Mouse (Mus musculus): ENCODE results near the gene Nfil3. TPM values are rescaled to one million over a fixed set of nuclear protein-coding genes. Genes with fewer than 3 reads are reported as not detected.

Nfil3 gene
- polyA plus RNA-seq (2012; rRNA removed), result 4.0 and 4.2 TPM in 2 replicates

- H3K36me3 ChIP-seq (ENCODE audit: control insufficient read depth, insufficient read depth, low read length), result no peaks in the 10 kb centered on the region
- no peaks in the 10 kb centered on the region for H3K27me3 ChIP-seq (replicated peaks; ENCODE audit: control insufficient read depth, insufficient read depth, low read length)
- peak; percentile 88 for DNase-seq
- peak within 1 kb of the TSS; percentile 77 for H3K4me3 ChIP-seq (ENCODE audit: insufficient read depth, low read depth, low read length)
- peak; percentile 16 for TF ChIP-seq POLR2A (IDR thresholded peaks at IDR 0.05; ENCODE audit: low read depth, low read length)
- TF ChIP-seq CTCF (conservative IDR thresholded peaks at IDR 0.05; ENCODE audit: insufficient read depth, insufficient read length, low read depth, low read length), result no peak
- under 1% methylated on average over 64 of the region's 79 CpGs for WGBS
- peak within 1 kb of the TSS; percentile 78 for H3K27ac ChIP-seq (ENCODE audit: insufficient read depth, low read depth, low read length)
- peaks cover 24% of the 10 kb centered on the region for H3K4me1 ChIP-seq (ENCODE audit: control insufficient read depth, insufficient read depth, low read length)
Measured at GRCm38 (mm10) chr13:52980951-52981421, at the start of gene Nfil3. TSS of gene Nfil3 (minus strand) at chr13:52981073.

- Histone ChIP-seq H3K27me3 (replicated peaks; ENCODE audit: control insufficient read depth, insufficient read depth, low read length) (no peaks in the 10 kb centered on the region), H3K36me3 (ENCODE audit: control insufficient read depth, insufficient read depth, low read length) (no peaks in the 10 kb centered on the region), H3K4me1 (ENCODE audit: control insufficient read depth, insufficient read depth, low read length) (0 out of 2 replicates have a peak, but pooled peaks cover 3% of the 10 kb centered on the region), H3K4me3 (ENCODE audit: insufficient read depth, low read depth, low read length) (no peak overlapping the region), H3K27ac (ENCODE audit: insufficient read depth, low read depth, low read length) (no peak overlapping the region)
- WGBS, result 56% methylated on average over 6 of the region's 6 CpGs
- TF ChIP-seq POLR2A (IDR thresholded peaks at IDR 0.05; ENCODE audit: low read depth, low read length) (no peak), CTCF (conservative IDR thresholded peaks at IDR 0.05; ENCODE audit: insufficient read depth, insufficient read length, low read depth, low read length) (no peak)
- DNase-seq, result no peak
Measured at GRCm38 (mm10) chr13:53024285-53024684, 43.4 kb upstream of the Nfil3 start.

GRCm38 (mm10) chr13:53020282-53020681 lies 39.4 kb upstream of the Nfil3 start:
- Histone ChIP-seq H3K4me3 (ENCODE audit: insufficient read depth, low read depth, low read length) (no peak overlapping the region), H3K4me1 (ENCODE audit: control insufficient read depth, insufficient read depth, low read length) (0 out of 2 replicates have a peak, but pooled peaks cover 3% of the 10 kb centered on the region), H3K27me3 (replicated peaks; ENCODE audit: control insufficient read depth, insufficient read depth, low read length) (no peaks in the 10 kb centered on the region), H3K27ac (ENCODE audit: insufficient read depth, low read depth, low read length) (no peak overlapping the region), H3K36me3 (ENCODE audit: control insufficient read depth, insufficient read depth, low read length) (no peaks in the 10 kb centered on the region)
- TF ChIP-seq CTCF (conservative IDR thresholded peaks at IDR 0.05; ENCODE audit: insufficient read depth, insufficient read length, low read depth, low read length), result no peak
- TF ChIP-seq POLR2A (IDR thresholded peaks at IDR 0.05; ENCODE audit: low read depth, low read length), result no peak
- DNase-seq, result no peak
- 63% methylated on average over 3 of the region's 3 CpGs for WGBS

DNA sequence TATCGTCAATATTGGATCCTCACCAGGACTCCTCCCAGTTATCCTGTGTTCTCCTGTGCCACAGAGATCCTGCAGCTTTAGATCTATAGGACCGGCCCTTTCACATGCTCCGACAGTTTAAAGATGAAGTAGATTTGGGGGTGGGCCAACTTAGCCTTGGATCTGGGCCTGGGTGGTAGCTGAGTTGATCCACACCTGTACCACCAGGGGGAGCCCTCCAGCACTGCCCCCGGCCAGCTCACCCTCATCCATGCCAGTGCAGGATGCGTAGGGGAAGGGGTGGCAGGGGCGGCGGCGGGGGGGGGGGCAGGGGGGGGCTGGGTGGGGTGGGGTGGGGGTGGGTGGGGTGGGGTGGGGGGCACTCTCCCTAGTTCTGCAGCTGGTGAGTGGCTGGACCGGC lies 38.7 kb upstream of the Nfil3 start:
- 0 out of 2 replicates have a peak, but pooled peaks cover 3% of the 10 kb centered on the region for H3K4me1 ChIP-seq (ENCODE audit: control insufficient read depth, insufficient read depth, low read length)
- WGBS, result 69% methylated on average over 9 of the region's 9 CpGs
- H3K4me3 ChIP-seq (ENCODE audit: insufficient read depth, low read depth, low read length), result no peak overlapping the region
- no peaks in the 10 kb centered on the region for H3K27me3 ChIP-seq (replicated peaks; ENCODE audit: control insufficient read depth, insufficient read depth, low read length)
- H3K36me3 ChIP-seq (ENCODE audit: control insufficient read depth, insufficient read depth, low read length), result no peaks in the 10 kb centered on the region
- DNase-seq, result peak; percentile 36
- TF ChIP-seq POLR2A (IDR thresholded peaks at IDR 0.05; ENCODE audit: low read depth, low read length) (no peak), CTCF (conservative IDR thresholded peaks at IDR 0.05; ENCODE audit: insufficient read depth, insufficient read length, low read depth, low read length) (peak; percentile 57)
- H3K27ac ChIP-seq (ENCODE audit: insufficient read depth, low read depth, low read length), result no peak overlapping the region

DNA sequence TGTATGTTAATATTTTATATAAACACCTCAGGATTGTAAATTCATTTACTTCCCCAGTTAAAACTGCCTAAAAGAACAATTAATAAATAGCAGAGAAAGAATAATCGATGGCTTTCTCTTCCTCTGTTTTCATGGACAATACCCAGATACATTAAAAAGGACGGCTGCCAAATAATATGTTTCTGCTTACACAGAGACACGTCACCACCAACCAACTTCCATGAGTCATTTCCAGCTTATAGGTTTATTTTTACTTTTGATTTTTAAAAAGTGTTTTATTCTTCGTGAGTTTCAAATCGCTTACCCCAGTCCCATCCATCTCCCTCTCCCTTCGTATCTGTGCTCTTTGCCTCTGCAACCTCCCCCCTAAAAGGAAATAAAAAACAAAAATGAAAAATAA lies 38.1 kb upstream of the Nfil3 start:
- 0 out of 2 replicates have a peak, but pooled peaks cover 3% of the 10 kb centered on the region for H3K4me1 ChIP-seq (ENCODE audit: control insufficient read depth, insufficient read depth, low read length)
- 90% methylated on average over 6 of the region's 6 CpGs for WGBS
- H3K4me3 ChIP-seq (ENCODE audit: insufficient read depth, low read depth, low read length), result no peak overlapping the region
- no peak overlapping the region for H3K27ac ChIP-seq (ENCODE audit: insufficient read depth, low read depth, low read length)
- TF ChIP-seq POLR2A (IDR thresholded peaks at IDR 0.05; ENCODE audit: low read depth, low read length), result no peak
- TF ChIP-seq CTCF (conservative IDR thresholded peaks at IDR 0.05; ENCODE audit: insufficient read depth, insufficient read length, low read depth, low read length), result no peak
- H3K36me3 ChIP-seq (ENCODE audit: control insufficient read depth, insufficient read depth, low read length), result no peaks in the 10 kb centered on the region
- H3K27me3 ChIP-seq (replicated peaks; ENCODE audit: control insufficient read depth, insufficient read depth, low read length), result no peaks in the 10 kb centered on the region
- DNase-seq, result no peak

DNA sequence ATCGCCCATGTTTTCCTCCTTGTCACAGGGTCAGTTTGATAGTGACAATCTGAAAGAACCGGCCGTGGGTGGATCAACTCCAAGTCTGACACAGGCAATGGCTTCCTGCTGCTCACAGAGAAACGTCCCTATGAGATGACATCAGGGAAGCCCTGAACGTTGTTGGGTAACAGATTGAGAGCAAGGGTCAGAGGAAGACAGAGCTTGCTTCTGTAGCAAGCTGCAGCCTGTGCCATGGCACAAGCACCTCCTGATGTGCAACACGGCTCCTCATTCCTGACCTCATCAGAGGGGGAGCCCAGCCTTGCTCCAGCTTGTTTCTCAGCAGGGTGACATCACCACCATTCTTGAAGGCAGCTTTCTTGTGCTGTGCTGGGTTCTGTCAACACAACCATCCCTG lies 37.1 kb upstream of the Nfil3 start:
- Histone ChIP-seq H3K27ac (ENCODE audit: insufficient read depth, low read depth, low read length) (no peak overlapping the region), H3K4me3 (ENCODE audit: insufficient read depth, low read depth, low read length) (no peak overlapping the region), H3K4me1 (ENCODE audit: control insufficient read depth, insufficient read depth, low read length) (0 out of 2 replicates have a peak, but pooled peaks cover 3% of the 10 kb centered on the region), H3K27me3 (replicated peaks; ENCODE audit: control insufficient read depth, insufficient read depth, low read length) (no peaks in the 10 kb centered on the region), H3K36me3 (ENCODE audit: control insufficient read depth, insufficient read depth, low read length) (no peaks in the 10 kb centered on the region)
- DNase-seq, result no peak
- TF ChIP-seq CTCF (conservative IDR thresholded peaks at IDR 0.05; ENCODE audit: insufficient read depth, insufficient read length, low read depth, low read length), result no peak
- TF ChIP-seq POLR2A (IDR thresholded peaks at IDR 0.05; ENCODE audit: low read depth, low read length), result no peak
- WGBS, result 58% methylated on average over 6 of the region's 6 CpGs

DNA sequence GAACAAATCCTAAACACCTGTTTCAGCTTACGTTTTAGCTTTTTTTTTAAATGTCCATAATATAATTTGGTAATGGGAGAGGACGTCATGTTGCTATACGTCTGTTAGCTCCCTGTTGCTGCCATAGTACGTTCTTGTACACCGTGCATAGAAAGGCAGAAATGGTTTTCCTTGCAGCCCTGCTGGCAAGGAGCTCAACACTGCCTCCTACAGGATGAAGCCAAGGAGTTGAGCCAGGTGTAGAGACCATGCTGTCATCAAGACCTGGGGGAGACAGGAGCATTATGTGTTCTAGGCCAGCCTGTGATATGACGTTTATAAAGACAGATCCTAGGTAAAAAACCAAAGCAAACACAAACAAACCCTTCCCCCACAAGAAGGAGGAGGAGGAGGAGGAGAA lies 36.2 kb upstream of the Nfil3 start:
- no peak overlapping the region for H3K4me3 ChIP-seq (ENCODE audit: insufficient read depth, low read depth, low read length)
- WGBS, result 83% methylated on average over 6 of the region's 6 CpGs
- no peaks in the 10 kb centered on the region for H3K36me3 ChIP-seq (ENCODE audit: control insufficient read depth, insufficient read depth, low read length)
- H3K4me1 ChIP-seq (ENCODE audit: control insufficient read depth, insufficient read depth, low read length), result 0 out of 2 replicates have a peak, but pooled peaks cover 3% of the 10 kb centered on the region
- DNase-seq, result no peak
- no peak overlapping the region for H3K27ac ChIP-seq (ENCODE audit: insufficient read depth, low read depth, low read length)
- H3K27me3 ChIP-seq (replicated peaks; ENCODE audit: control insufficient read depth, insufficient read depth, low read length), result no peaks in the 10 kb centered on the region
- peak; percentile 58 for TF ChIP-seq CTCF (conservative IDR thresholded peaks at IDR 0.05; ENCODE audit: insufficient read depth, insufficient read length, low read depth, low read length)
- TF ChIP-seq POLR2A (IDR thresholded peaks at IDR 0.05; ENCODE audit: low read depth, low read length), result no peak

Data from kidney, adult 2 months (tissue).